Mouse (Mus musculus): ENCODE measurements around the gene Hipk2. TPM values are rescaled to one million over a fixed set of nuclear protein-coding genes. Genes with fewer than 3 reads are reported as not detected.

Gene Hipk2
- total RNA-seq, 2 experiments from 2014 or later = 60.4 to 62.3 TPM

DNA sequence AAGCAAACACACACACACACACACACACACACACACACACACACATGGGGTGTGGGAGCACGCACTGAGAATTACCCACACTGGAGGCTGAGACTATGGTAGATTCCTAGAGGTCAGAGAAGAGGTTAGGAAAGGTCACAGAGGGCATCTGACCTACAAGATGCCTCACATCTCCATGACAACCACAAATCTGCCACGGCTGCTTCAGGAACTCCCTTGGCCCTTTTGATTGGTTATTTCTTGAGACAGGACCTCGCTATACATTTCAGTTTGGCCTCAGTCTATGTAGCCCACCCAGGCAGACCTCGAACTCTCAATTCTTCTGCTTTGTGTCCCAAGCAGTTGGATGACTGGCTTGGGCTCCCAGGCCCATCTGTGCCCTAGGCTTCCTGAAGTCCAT, 214.3 kb downstream of the Hipk2 start:
- no peak for DNase-seq (ENCODE audit: low spot score in 2 of 2)

DNA sequence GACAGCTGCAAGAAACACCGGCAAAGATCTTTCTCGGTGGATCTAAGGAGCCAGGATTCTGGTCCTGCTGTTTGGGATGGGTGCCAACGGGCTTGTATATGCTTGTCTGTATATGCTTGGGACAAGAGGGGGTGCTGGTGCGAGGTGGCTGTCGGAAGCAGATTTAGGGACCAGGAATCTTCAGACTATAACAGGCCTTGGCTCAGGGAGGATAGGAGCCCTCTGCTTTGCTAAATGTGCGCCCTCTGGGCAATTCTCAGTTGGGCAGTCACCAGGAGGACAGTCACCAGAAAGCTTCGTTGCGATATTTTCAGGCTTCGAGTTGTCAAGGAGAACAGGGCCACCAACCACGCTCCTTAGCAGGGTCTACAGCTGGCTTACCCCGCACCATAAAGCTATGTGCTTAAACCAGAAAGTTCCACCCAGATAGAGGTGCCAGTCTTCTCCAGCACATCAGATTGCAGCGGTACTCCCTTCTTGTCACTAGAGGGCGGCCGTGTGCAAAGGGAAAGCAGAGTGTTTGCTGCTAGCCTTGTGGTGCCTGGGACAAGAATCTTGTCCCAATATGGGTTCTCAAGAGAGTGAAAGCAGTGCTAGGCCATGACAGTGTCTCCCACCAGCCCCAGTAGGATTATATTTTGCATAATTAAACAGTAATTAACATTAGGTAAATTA, 225.6 kb downstream of the Hipk2 start:
- peak; percentile 64 to 74 for DNase-seq (ENCODE audit: low spot score in 2 of 2)

DNA sequence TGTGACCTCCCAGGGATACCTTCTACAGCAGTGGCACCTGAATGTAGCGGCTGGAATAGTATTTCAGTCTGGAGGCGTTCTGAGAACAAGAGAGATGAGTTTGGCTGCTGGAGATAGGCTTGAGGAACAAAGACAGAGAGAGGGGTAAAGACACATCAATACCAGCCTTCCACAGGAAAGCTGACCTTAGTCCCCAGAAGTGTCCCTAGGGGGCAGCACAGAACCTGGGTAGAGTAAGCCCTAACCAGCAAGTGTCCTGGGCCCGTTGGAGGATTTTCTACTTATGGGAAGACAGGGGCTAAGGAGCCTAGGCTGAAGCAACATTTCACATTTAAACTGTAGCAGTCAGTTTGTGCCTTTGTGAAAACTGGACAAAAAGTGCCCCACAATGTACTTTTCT, 226.4 kb downstream of the Hipk2 start:
- DNase-seq (ENCODE audit: low spot score in 2 of 2) = no peak

Other genes starting within 250 kb of the Hipk2 start
- gene Klrg2, start 238.9 kb downstream of the Hipk2 start, total RNA-seq (2021) = 1 to 10 TPM; 1.1 to 1.2 TPM
- gene Clec2l, start 213.1 kb downstream of the Hipk2 start, total RNA-seq (2021) = 100 to 1,000 TPM; 112 to 115 TPM
- gene Tbxas1, start 761 bp downstream of the Hipk2 start, total RNA-seq (2021) = 1 to 10 TPM; 1.9 to 3.1 TPM
- 1 to 10 TPM; 4.9 to 5.5 TPM for gene Parp12, start 242.2 kb upstream of the Hipk2 start, total RNA-seq (2021)

Data from layer of hippocampus, postnatal 14 days (tissue).